Mouse (Mus musculus) G1E (cell line): ENCODE data around the gene Cadps.

Source experiments
- CTCF ChIP-seq: IDR thresholded peaks from 2 replicates; pipeline ENCODE4 v1.5.1; 2012; ENCODE audit warnings: low read depth, low read length, inconsistent platforms, mixed read lengths
- GATA1 ChIP-seq: IDR thresholded peaks from 2 replicates; pipeline ENCODE4 v1.6.1; 2012; ENCODE audit warnings: borderline replicate concordance, low read length, inconsistent platforms, mixed read lengths
- POLR2AphosphoS5 ChIP-seq: IDR thresholded peaks from 2 replicates; pipeline ENCODE4 v1.6.1; 2012; ENCODE audit warnings: low read depth, low read length, inconsistent platforms; ENCODE audit not compliant: insufficient replicate concordance

- TF ChIP-seq CTCF = no peak
- TF ChIP-seq GATA1 = no peak
- TF ChIP-seq POLR2AphosphoS5 = no peak
These were observed 422.8 kb downstream of the Cadps start for GRCm38 (mm10) chr14:12400116-12400515.
